Mouse (Mus musculus) hematopoietic stem cell, adult 5-6 weeks (primary cell): Measurements from ENCODE around the gene Cacng2. TPM values are rescaled to one million over a fixed set of nuclear protein-coding genes. Genes with fewer than 3 reads are reported as not detected.
A peak's percentile ranks its signal among the peaks of the same experiment; 100 is the strongest.

Source experiments
- ATAC-seq, 2 experiments: fragments of 125-278 bp in 1 of 2; replicated peaks in 1 of 2; 2 replicates each; pipeline ENCODE4 v1.8.0; 2016 to 2017; ENCODE audit warnings: inconsistent platforms in 2 of 2, mild to moderate bottlenecking in 2 of 2, moderate number of reproducible peaks in 2 of 2, low read depth in 1 of 2, moderate TSS enrichment in 1 of 2; ENCODE audit not compliant: low FRiP score in 2 of 2, poor library complexity in 2 of 2, severe bottlenecking in 2 of 2, insufficient read depth in 1 of 2, low TSS enrichment in 1 of 2
- total RNA-seq: library from RNA; stranded (forward); fragments of 172-1452, 232-1000 nt; gene quantifications from 2 replicates; pipeline ENCODE4 v1.2.3, GENCODE M21; 2017

Cacng2 gene
- total RNA-seq, result not detected in 2 replicates

GRCm38 (mm10) chr15:78119704-78120103 is at the start of gene Cacng2:
TSS of gene Cacng2 (minus strand) at chr15:78120028.
- peak; percentile 97 to 99 for ATAC-seq

GRCm38 (mm10) chr15:78169566-78169965 is 49.7 kb upstream of the Cacng2 start:
- no peak for ATAC-seq

GRCm38 (mm10) chr15:78165292-78165691 is 45.5 kb upstream of the Cacng2 start:
- ATAC-seq, result no peak

GRCm38 (mm10) chr15:78164466-78164865 is 44.6 kb upstream of the Cacng2 start:
- ATAC-seq, result no peak

GRCm38 (mm10) chr15:78161946-78162345 is 42.1 kb upstream of the Cacng2 start:
- ATAC-seq, result no peak

GRCm38 (mm10) chr15:78158335-78158734 is 38.5 kb upstream of the Cacng2 start:
- ATAC-seq, result no peak

GRCm38 (mm10) chr15:78157824-78158223 is 38.0 kb upstream of the Cacng2 start:
- ATAC-seq, result no peak

GRCm38 (mm10) chr15:78157330-78157729 is 37.5 kb upstream of the Cacng2 start:
- ATAC-seq, result no peak

GRCm38 (mm10) chr15:78155421-78155820 is 35.6 kb upstream of the Cacng2 start:
- no peak for ATAC-seq

- no peak for ATAC-seq
Measured at GRCm38 (mm10) chr15:78153045-78153775, 33.4 kb upstream of the Cacng2 start.

GRCm38 (mm10) chr15:78148565-78148964 is 28.7 kb upstream of the Cacng2 start:
- no peak for ATAC-seq

- ATAC-seq, result no peak
Measured at GRCm38 (mm10) chr15:78140226-78140625, 20.4 kb upstream of the Cacng2 start.

GRCm38 (mm10) chr15:78134606-78135005 is 14.8 kb upstream of the Cacng2 start:
- ATAC-seq, result no peak

- ATAC-seq, result no peak
Measured at GRCm38 (mm10) chr15:78133389-78133788, 13.6 kb upstream of the Cacng2 start.

- ATAC-seq, result no peak
Measured at GRCm38 (mm10) chr15:78119248-78119647, 580 bp downstream of the Cacng2 start.

- no peak for ATAC-seq
Measured at GRCm38 (mm10) chr15:78118275-78118995, 1.4 kb downstream of the Cacng2 start.

- no peak for ATAC-seq
Measured at GRCm38 (mm10) chr15:78117731-78118130, 2.1 kb downstream of the Cacng2 start.

- no peak for ATAC-seq
Measured at GRCm38 (mm10) chr15:78116936-78117335, 2.9 kb downstream of the Cacng2 start.

GRCm38 (mm10) chr15:78116244-78116643 is 3.6 kb downstream of the Cacng2 start:
- ATAC-seq, result no peak
